Mouse (Mus musculus) myocyte (in vitro differentiated cells): ENCODE results near the gene Tmem233. TPM values are rescaled to one million over a fixed set of nuclear protein-coding genes. Genes with fewer than 3 reads are reported as not detected.

Experiments used
- H3K27me3 ChIP-seq: one replicate; pipeline ENCODE4 v1.6.1; 2011; ENCODE audit not compliant: control insufficient read depth, insufficient read depth, insufficient read length
- H3K36me3 ChIP-seq: one replicate; pipeline ENCODE4 v1.6.1; 2011; ENCODE audit not compliant: control insufficient read depth, insufficient read depth
- H3K4me2 ChIP-seq: one replicate; pipeline ENCODE4 v1.6.1; 2011; ENCODE audit warnings: low read depth, control low read depth
- H3K4me3 ChIP-seq: one replicate; pipeline ENCODE4 v1.5.1; 2011; ENCODE audit warnings: mild to moderate bottlenecking, control low read depth, moderate library complexity
- H3K79me2 ChIP-seq: one replicate; pipeline ENCODE4 v1.6.1; 2011; ENCODE audit not compliant: control insufficient read depth, insufficient read depth
- H3ac ChIP-seq: one replicate; pipeline ENCODE4 v1.6.1; 2011; ENCODE audit not compliant: control insufficient read depth, insufficient read length
- CEBPB ChIP-seq: IDR thresholded peaks from 2 replicates; pipeline ENCODE4 v1.6.1; 2011; ENCODE audit warnings: mild to moderate bottlenecking, moderate library complexity; ENCODE audit not compliant: poor library complexity, insufficient read depth, severe bottlenecking
- E2F4 ChIP-seq: IDR thresholded peaks from one replicate; pipeline ENCODE4 v1.6.1; 2011; ENCODE audit warnings: mild to moderate bottlenecking, control low read depth, moderate library complexity; ENCODE audit not compliant: insufficient read depth
- MAX ChIP-seq: IDR thresholded peaks from one replicate; pipeline ENCODE4 v1.6.1; 2011; ENCODE audit warnings: low read depth, mild to moderate bottlenecking, control low read depth
- MYOD1 ChIP-seq, 3 experiments: IDR thresholded peaks; one replicate each; pipeline ENCODE4 v1.6.1; 2011; ENCODE audit warnings: control low read depth in 2 of 3, low read depth in 2 of 3, mild to moderate bottlenecking in 2 of 3, moderate library complexity in 1 of 3; ENCODE audit not compliant: insufficient read length in 2 of 3, control insufficient read depth in 1 of 3
- MYOG ChIP-seq, 3 experiments: IDR thresholded peaks; one replicate each; pipeline ENCODE4 v1.6.1; 2011; ENCODE audit warnings: control low read depth in 2 of 3, low read depth in 2 of 3, mild to moderate bottlenecking in 2 of 3; ENCODE audit not compliant: insufficient read length in 2 of 3, control insufficient read depth in 1 of 3, insufficient read depth in 1 of 3
- POLR2A ChIP-seq: IDR thresholded peaks from one replicate; pipeline ENCODE4 v1.6.1; 2011; ENCODE audit warnings: low read depth, mild to moderate bottlenecking, control low read depth, moderate library complexity; ENCODE audit not compliant: insufficient read length
- POLR2AphosphoS2 ChIP-seq: IDR thresholded peaks from one replicate; pipeline ENCODE4 v1.6.1; 2011; ENCODE audit warnings: low read depth, control low read depth; ENCODE audit not compliant: insufficient read length
- REST ChIP-seq: IDR thresholded peaks from one replicate; pipeline ENCODE4 v1.6.1; 2011; ENCODE audit warnings: mild to moderate bottlenecking, control low read depth, moderate library complexity; ENCODE audit not compliant: insufficient read depth, insufficient read length
- SRF ChIP-seq: IDR thresholded peaks from one replicate; pipeline ENCODE4 v1.6.1; 2011; ENCODE audit warnings: low read depth; ENCODE audit not compliant: control insufficient read depth, insufficient read length
- TCF12 ChIP-seq: IDR thresholded peaks from one replicate; pipeline ENCODE4 v1.6.1; 2011; ENCODE audit warnings: mild to moderate bottlenecking, control low read depth; ENCODE audit not compliant: poor library complexity, insufficient read depth, severe bottlenecking
- TCF3 ChIP-seq: IDR thresholded peaks from one replicate; pipeline ENCODE4 v1.6.1; 2011; ENCODE audit warnings: low read depth, control low read depth; ENCODE audit not compliant: insufficient read length
- USF1 ChIP-seq: IDR thresholded peaks from one replicate; pipeline ENCODE4 v1.6.1; 2011; ENCODE audit warnings: low read depth, mild to moderate bottlenecking, control low read depth, moderate library complexity
- polyA plus RNA-seq: library from polyadenylated mRNA; unstranded; fragments of >200 nt; fragmentation: generic; extraction: Trizol; gene quantifications from one replicate; pipeline ENCODE4 v1.2.1, GENCODE M21; 2012; ENCODE audit warnings: missing spikeins

The Tmem233 gene
- polyA plus RNA-seq, 1 experiment, result 0.04 TPM

GRCm38 (mm10) chr5:116007723-116008122 lies 75.3 kb downstream of the Tmem233 start:
- Histone ChIP-seq H3K27me3 (no peaks in the 10 kb centered on the region), H3K4me3 (no peak overlapping the region), H3ac (no peak overlapping the region), H3K79me2 (no peaks in the 10 kb centered on the region), H3K4me2 (no peak overlapping the region), H3K36me3 (no peaks in the 10 kb centered on the region)
- TF ChIP-seq E2F4 (no peak), USF1 (no peak), POLR2AphosphoS2 (no peak), REST (no peak), POLR2A (no peak), MYOD1 (IDR thresholded peaks at IDR 0.05; ENCODE audit: control insufficient read depth in 1 of 3, insufficient read length in 2 of 3, low read depth in 2 of 3) (no peak), SRF (no peak), MAX (no peak), MYOG (IDR thresholded peaks at IDR 0.05; ENCODE audit: control insufficient read depth in 1 of 3, insufficient read depth in 1 of 3, insufficient read length in 2 of 3, low read depth in 2 of 3) (no peak)

- no peaks in the 10 kb centered on the region for H3K27me3 ChIP-seq
- no peak overlapping the region for H3K4me2 ChIP-seq
- H3K36me3 ChIP-seq, result no peaks in the 10 kb centered on the region
- no peak overlapping the region for H3K4me3 ChIP-seq
- no peak overlapping the region for H3ac ChIP-seq
- no peak for TF ChIP-seq POLR2AphosphoS2
- TF ChIP-seq SRF, result no peak
- no peak for TF ChIP-seq TCF3
- no peak for TF ChIP-seq MAX
- TF ChIP-seq CEBPB, result no peak
- no peak for TF ChIP-seq POLR2A
- TF ChIP-seq TCF12, result no peak
- no peak for TF ChIP-seq REST
- no peak for TF ChIP-seq E2F4
- no peak for TF ChIP-seq USF1
- no peak for TF ChIP-seq MYOG (IDR thresholded peaks at IDR 0.05; ENCODE audit: control insufficient read depth in 1 of 3, insufficient read depth in 1 of 3, insufficient read length in 2 of 3, low read depth in 2 of 3)
- no peak for TF ChIP-seq MYOD1 (IDR thresholded peaks at IDR 0.05; ENCODE audit: control insufficient read depth in 1 of 3, insufficient read length in 2 of 3, low read depth in 2 of 3)
- no peaks in the 10 kb centered on the region for H3K79me2 ChIP-seq
These were observed 76.5 kb downstream of the Tmem233 start for GRCm38 (mm10) chr5:116006324-116007099.

GRCm38 (mm10) chr5:116004271-116004670 lies 78.8 kb downstream of the Tmem233 start:
- no peaks in the 10 kb centered on the region for H3K79me2 ChIP-seq
- no peak overlapping the region for H3K4me2 ChIP-seq
- no peak overlapping the region for H3ac ChIP-seq
- TF ChIP-seq TCF12 (no peak), MYOG (IDR thresholded peaks at IDR 0.05; ENCODE audit: control insufficient read depth in 1 of 3, insufficient read depth in 1 of 3, insufficient read length in 2 of 3, low read depth in 2 of 3) (no peak), E2F4 (no peak), REST (no peak), TCF3 (no peak), MYOD1 (IDR thresholded peaks at IDR 0.05; ENCODE audit: control insufficient read depth in 1 of 3, insufficient read length in 2 of 3, low read depth in 2 of 3) (no peak), SRF (no peak), POLR2AphosphoS2 (no peak)
- H3K27me3 ChIP-seq, result no peaks in the 10 kb centered on the region
- H3K4me3 ChIP-seq, result no peak overlapping the region
- H3K36me3 ChIP-seq, result no peaks in the 10 kb centered on the region

GRCm38 (mm10) chr5:116003825-116004224 lies 79.2 kb downstream of the Tmem233 start:
- no peaks in the 10 kb centered on the region for H3K79me2 ChIP-seq
- TF ChIP-seq MYOG (IDR thresholded peaks at IDR 0.05; ENCODE audit: control insufficient read depth in 1 of 3, insufficient read depth in 1 of 3, insufficient read length in 2 of 3, low read depth in 2 of 3) (no peak), POLR2A (no peak), E2F4 (no peak), MYOD1 (IDR thresholded peaks at IDR 0.05; ENCODE audit: control insufficient read depth in 1 of 3, insufficient read length in 2 of 3, low read depth in 2 of 3) (no peak), POLR2AphosphoS2 (no peak), USF1 (no peak), MAX (no peak), SRF (no peak), REST (no peak), TCF3 (no peak), TCF12 (no peak), CEBPB (no peak)
- no peaks in the 10 kb centered on the region for H3K27me3 ChIP-seq
- no peak overlapping the region for H3K4me3 ChIP-seq
- no peak overlapping the region for H3ac ChIP-seq
- no peaks in the 10 kb centered on the region for H3K36me3 ChIP-seq
- no peak overlapping the region for H3K4me2 ChIP-seq
